Mouse (Mus musculus): ENCODE results near the gene Palld.

GRCm38 (mm10) chr8:61692866-61693265 is 209.6 kb downstream of the Palld start:
- TF ChIP-seq GATA1 (IDR thresholded peaks at IDR 0.05; ENCODE audit: low read length) (no peak), TAL1 (IDR thresholded peaks at IDR 0.05; ENCODE audit: low read length) (no peak)
